Mouse (Mus musculus): ENCODE results near the gene Hist1h2bf. TPM values are rescaled to one million over a fixed set of nuclear protein-coding genes. Genes with fewer than 3 reads are reported as not detected.

The Hist1h2bf gene
- total RNA-seq, 4 experiments from 2014 or later = 18.7 to 29.5 (median 23.2) TPM

DNA sequence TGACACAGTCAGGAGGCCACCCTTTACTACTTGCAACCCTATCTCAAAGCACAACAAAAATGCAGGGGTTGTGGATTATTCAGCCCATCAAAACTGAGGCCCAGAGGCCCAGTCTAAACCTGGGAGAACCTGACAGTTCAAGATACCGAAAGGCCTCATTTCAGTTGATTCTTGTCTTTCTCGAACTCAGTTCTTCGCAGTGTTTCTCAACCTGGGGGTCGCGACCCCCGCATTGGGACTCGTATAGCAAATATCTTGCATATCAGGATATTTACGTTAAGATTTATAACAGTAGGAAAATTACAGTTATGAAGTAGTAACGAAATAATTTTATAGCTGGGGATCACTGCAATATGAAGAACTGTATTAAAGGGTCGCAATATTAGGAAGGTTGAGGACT lies 48.1 kb downstream of the Hist1h2bf start:
- no peak for DNase-seq

DNA sequence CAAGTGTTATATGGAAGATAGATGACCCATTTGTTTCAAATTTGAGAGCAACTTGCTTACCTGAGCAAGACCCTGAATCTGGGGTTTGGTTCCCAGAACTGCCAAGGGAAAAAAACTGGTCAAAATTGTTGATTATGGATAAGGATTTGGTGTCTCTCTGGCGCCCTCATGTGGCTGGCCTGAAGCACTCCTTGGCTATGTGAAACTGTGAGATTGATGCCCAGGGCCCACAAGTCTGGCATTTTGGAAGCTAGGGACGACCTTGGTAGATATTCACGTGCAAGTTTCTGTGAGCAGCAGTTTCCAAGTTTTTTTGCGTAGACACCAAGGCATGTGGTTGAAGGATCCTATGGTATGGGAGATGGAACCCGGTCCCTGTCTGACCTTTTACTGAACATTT lies 49.3 kb downstream of the Hist1h2bf start:
- DNase-seq = peak; percentile 66

- no peak for DNase-seq
Observed at GRCm38 (mm10) chr13:23523976-23524375, 50.0 kb downstream of the Hist1h2bf start.

Small RNAs within 50 kb of the gene (microRNA-seq; reads per million reads assigned to microRNA genes)
- gene Gm44297 (0 reads per million in 2 experiments), gene Gm44359 (0 reads per million in 2 experiments), gene Gm44394 (0 reads per million in 2 experiments)

Other genes with a start within 250 kb of the Hist1h2bf start
- 10 to 100 TPM; 20.0 to 26.5 (median 23.6) TPM for gene Zfp322a, start 205.0 kb downstream of the Hist1h2bf start, total RNA-seq (2022)
- gene Abt1, start 150.3 kb downstream of the Hist1h2bf start, total RNA-seq (2022) = 1 to 10 TPM; 6.5 to 7.8 (median 7.1) TPM
- not detected for gene Btn1a1, start 108.3 kb downstream of the Hist1h2bf start, total RNA-seq (2022)
- not detected for gene Btn2a2, start 85.3 kb downstream of the Hist1h2bf start, total RNA-seq (2022)
- gene Hist1h4h, start 43.1 kb downstream of the Hist1h2bf start, total RNA-seq (2022) = 100 to 1,000 TPM; 381 to 523 (median 406) TPM
- 10 to 100 TPM in 3 of 4 experiments, 1 to 10 TPM in 1; 8.2 to 20.8 (median 16.2) TPM for gene Hist1h2af, start 40.3 kb downstream of the Hist1h2bf start, total RNA-seq (2022)
- 1 to 10 TPM; 3.2 to 5.6 (median 4.7) TPM for gene Hist1h3g, start 38.8 kb downstream of the Hist1h2bf start, total RNA-seq (2022)
- 1 to 10 TPM; 2.2 to 3.4 (median 2.9) TPM for gene Hist1h2bh, start 30.8 kb downstream of the Hist1h2bf start, total RNA-seq (2022)
- 10 to 100 TPM; 16.8 to 22.6 (median 20.7) TPM for gene Hist1h3f, start 30.1 kb downstream of the Hist1h2bf start, total RNA-seq (2022)
- gene Hist1h4f, start 22.5 kb downstream of the Hist1h2bf start, total RNA-seq (2022) = 10 to 100 TPM; 54.2 to 65.8 (median 58.8) TPM
- gene Hist1h1d, start 20.9 kb downstream of the Hist1h2bf start, total RNA-seq (2022) = 1 to 10 TPM; 2.2 to 3.9 (median 3.1) TPM
- gene Hist1h3e, start 11.8 kb downstream of the Hist1h2bf start, total RNA-seq (2022) = 10 to 100 TPM; 48.1 to 62.5 (median 53.5) TPM
- gene Hist1h2ae, start 3.0 kb downstream of the Hist1h2bf start, total RNA-seq (2022) = 1 to 10 TPM; 4.5 to 9.9 (median 6.6) TPM
- 10 to 100 TPM; 55.2 to 81.2 (median 75.0) TPM for gene Hist1h2bg, start 2.8 kb downstream of the Hist1h2bf start, total RNA-seq (2022)
- 1 to 10 TPM; 4.8 to 9.8 (median 5.8) TPM for gene Hist1h2ad, start 185 bp upstream of the Hist1h2bf start, total RNA-seq (2022)
- 1 to 10 TPM; 2.9 to 4.8 (median 3.3) TPM for gene Hist1h3d, start 1.6 kb upstream of the Hist1h2bf start, total RNA-seq (2022)
- gene Hist1h4d, start 7.4 kb upstream of the Hist1h2bf start, total RNA-seq (2022) = 100 to 1,000 TPM; 116 to 151 (median 145) TPM
- gene Hist1h2be, start 46.9 kb upstream of the Hist1h2bf start, total RNA-seq (2022) = 10 to 100 TPM; 11.0 to 15.5 (median 13.2) TPM
- gene Hist1h1e, start 48.4 kb upstream of the Hist1h2bf start, total RNA-seq (2022) = 10 to 100 TPM; 61.3 to 77.8 (median 63.8) TPM
- gene Hist1h2ac, start 109.8 kb upstream of the Hist1h2bf start, total RNA-seq (2022) = 1 to 10 TPM; 1.8 to 3.2 (median 2.3) TPM
- 100 to 1,000 TPM; 105 to 176 (median 135) TPM for gene Hist1h2bc, start 110.0 kb upstream of the Hist1h2bf start, total RNA-seq (2022)
- under 1 TPM in 1 of 4 experiments, not detected in 3; 0.26 TPM for gene Hist1h1t, start 121.6 kb upstream of the Hist1h2bf start, total RNA-seq (2022)
- gene Hist1h4c, start 124.3 kb upstream of the Hist1h2bf start, total RNA-seq (2022) = 10 to 100 TPM; 71.9 to 93.9 (median 88.6) TPM
- 10 to 100 TPM; 27.4 to 41.7 (median 33.5) TPM for gene Hfe, start 136.7 kb upstream of the Hist1h2bf start, total RNA-seq (2022)
- gene Hist1h1c, start 164.6 kb upstream of the Hist1h2bf start, total RNA-seq (2022) = 100 to 1,000 TPM; 212 to 290 (median 255) TPM
- gene Hist1h3c, start 171.4 kb upstream of the Hist1h2bf start, total RNA-seq (2022) = 10 to 100 TPM in 1 of 4 experiments, 1 to 10 TPM in 3; 4.3 to 10.9 (median 7.4) TPM
- gene Hist1h2bb, start 172.5 kb upstream of the Hist1h2bf start, total RNA-seq (2022) = 10 to 100 TPM; 14.8 to 24.3 (median 20.0) TPM
- 10 to 100 TPM; 24.0 to 37.5 (median 29.3) TPM for gene Hist1h2ab, start 176.9 kb upstream of the Hist1h2bf start, total RNA-seq (2022)
- 10 to 100 TPM; 18.1 to 29.8 (median 26.6) TPM for gene Hist1h3b, start 178.1 kb upstream of the Hist1h2bf start, total RNA-seq (2022)
- gene Hist1h4b, start 182.8 kb upstream of the Hist1h2bf start, total RNA-seq (2022) = 100 to 1,000 TPM in 1 of 4 experiments, 10 to 100 TPM in 3; 69.6 to 104 (median 91.8) TPM
- 10 to 100 TPM; 18.1 to 29.1 (median 26.8) TPM for gene Hist1h4a, start 187.0 kb upstream of the Hist1h2bf start, total RNA-seq (2022)
- gene Hist1h3a, start 188.2 kb upstream of the Hist1h2bf start, total RNA-seq (2022) = 10 to 100 TPM; 28.7 to 37.4 (median 36.4) TPM
- gene Hist1h1a, start 189.5 kb upstream of the Hist1h2bf start, total RNA-seq (2022) = 10 to 100 TPM; 16.7 to 20.1 (median 18.6) TPM
- under 1 TPM in 3 of 4 experiments, not detected in 1; 0.24 to 0.48 (median 0.26) TPM for gene Trim38, start 195.7 kb upstream of the Hist1h2bf start, total RNA-seq (2022)
- gene Slc17a2, start 232.8 kb upstream of the Hist1h2bf start, total RNA-seq (2022) = under 1 TPM in 1 of 4 experiments, not detected in 3; 0.06 TPM

All from adrenal gland, adult 8-10 months (tissue).